Mouse (Mus musculus): Measurements from ENCODE around the gene Ptprz1. TPM values are rescaled to one million over a fixed set of nuclear protein-coding genes. Genes with fewer than 3 reads are reported as not detected.
"Not testable (repeated sequence)": the region's sequence is repeated elsewhere in the genome, so short reads cannot be mapped to it uniquely, and the experiment has no call there.

Gene Ptprz1
- polyA plus RNA-seq, 1 experiment from 2014 or later = 67.8 TPM

GRCm38 (mm10) chr6:23055734-23056133, 180.4 kb downstream of the Ptprz1 start:
- Histone ChIP-seq H3K4me2 (ENCODE audit: low read length) (no peak overlapping the region), H3K4me3 (replicated peaks; ENCODE audit: low read depth, low read length) (no peak overlapping the region), H3K27me3 (ENCODE audit: control insufficient read depth, insufficient read depth, low read length) (no peaks in the 10 kb centered on the region), H3K36me3 (ENCODE audit: control insufficient read depth, insufficient read depth, low read length) (peaks cover 18% of the 10 kb centered on the region), H3K9me3 (ENCODE audit: control insufficient read depth, low read length) (no peaks in the 10 kb centered on the region), H3K4me1 (ENCODE audit: control insufficient read depth, insufficient read depth, low read length) (no peaks in the 10 kb centered on the region), H3K27ac (replicated peaks; ENCODE audit: low read depth, low read length) (no peak overlapping the region), H3K9ac (replicated peaks; ENCODE audit: low read length) (no peak overlapping the region)
- 0 out of 2 replicates have a peak, but pooled peaks have one; percentile 27 for ATAC-seq (ENCODE audit: low FRiP score, low TSS enrichment)
- WGBS = 92% methylated on average over 5 of the region's 5 CpGs
- DNase-seq = no peak

GRCm38 (mm10) chr6:23076060-23076459, 200.8 kb downstream of the Ptprz1 start:
- no peak for ATAC-seq (ENCODE audit: low FRiP score, low TSS enrichment)
- WGBS = 41% methylated on average over 2 of the region's 2 CpGs
- peak; percentile 3 for DNase-seq
- Histone ChIP-seq H3K4me1 (ENCODE audit: control insufficient read depth, insufficient read depth, low read length) (no peaks in the 10 kb centered on the region), H3K9ac (replicated peaks; ENCODE audit: low read length) (no peak overlapping the region), H3K27ac (replicated peaks; ENCODE audit: low read depth, low read length) (no peak overlapping the region), H3K4me2 (ENCODE audit: low read length) (no peak overlapping the region), H3K36me3 (ENCODE audit: control insufficient read depth, insufficient read depth, low read length) (no peaks in the 10 kb centered on the region), H3K4me3 (replicated peaks; ENCODE audit: low read depth, low read length) (no peak overlapping the region), H3K9me3 (ENCODE audit: control insufficient read depth, low read length) (no peaks in the 10 kb centered on the region), H3K27me3 (ENCODE audit: control insufficient read depth, insufficient read depth, low read length) (no peaks in the 10 kb centered on the region)

- ATAC-seq (ENCODE audit: low FRiP score, low TSS enrichment) = no peak
- Histone ChIP-seq H3K4me3 (replicated peaks; ENCODE audit: low read depth, low read length) (no peak overlapping the region), H3K4me2 (ENCODE audit: low read length) (no peak overlapping the region), H3K27me3 (ENCODE audit: control insufficient read depth, insufficient read depth, low read length) (no peaks in the 10 kb centered on the region), H3K27ac (replicated peaks; ENCODE audit: low read depth, low read length) (no peak overlapping the region), H3K4me1 (ENCODE audit: control insufficient read depth, insufficient read depth, low read length) (no peaks in the 10 kb centered on the region), H3K9ac (replicated peaks; ENCODE audit: low read length) (no peak overlapping the region), H3K9me3 (ENCODE audit: control insufficient read depth, low read length) (no peaks in the 10 kb centered on the region), H3K36me3 (ENCODE audit: control insufficient read depth, insufficient read depth, low read length) (no peaks in the 10 kb centered on the region)
- 89% methylated on average over 2 of the region's 2 CpGs for WGBS
- DNase-seq = no peak
Measured at GRCm38 (mm10) chr6:23078273-23078672, 203.0 kb downstream of the Ptprz1 start.

GRCm38 (mm10) chr6:23079991-23080680, 204.8 kb downstream of the Ptprz1 start:
- H3K4me3 ChIP-seq (replicated peaks; ENCODE audit: low read depth, low read length) = no peak overlapping the region
- H3K4me2 ChIP-seq (ENCODE audit: low read length) = no peak overlapping the region
- 79% methylated on average over 3 of the region's 3 CpGs for WGBS
- no peaks in the 10 kb centered on the region for H3K27me3 ChIP-seq (ENCODE audit: control insufficient read depth, insufficient read depth, low read length)
- no peak for ATAC-seq (ENCODE audit: low FRiP score, low TSS enrichment)
- H3K36me3 ChIP-seq (ENCODE audit: control insufficient read depth, insufficient read depth, low read length) = no peaks in the 10 kb centered on the region
- no peaks in the 10 kb centered on the region for H3K4me1 ChIP-seq (ENCODE audit: control insufficient read depth, insufficient read depth, low read length)
- no peak overlapping the region for H3K27ac ChIP-seq (replicated peaks; ENCODE audit: low read depth, low read length)
- no peak overlapping the region for H3K9ac ChIP-seq (replicated peaks; ENCODE audit: low read length)
- no peaks in the 10 kb centered on the region for H3K9me3 ChIP-seq (ENCODE audit: control insufficient read depth, low read length)
- DNase-seq = no peak

GRCm38 (mm10) chr6:23084587-23085421, 209.5 kb downstream of the Ptprz1 start:
- DNase-seq (no peak), ATAC-seq (ENCODE audit: low FRiP score, low TSS enrichment) (no peak)
- H3K27me3 ChIP-seq (ENCODE audit: control insufficient read depth, insufficient read depth, low read length) = no peaks in the 10 kb centered on the region
- WGBS = 91% methylated on average over 5 of the region's 5 CpGs
- no peak overlapping the region for H3K4me2 ChIP-seq (ENCODE audit: low read length)
- no peaks in the 10 kb centered on the region for H3K36me3 ChIP-seq (ENCODE audit: control insufficient read depth, insufficient read depth, low read length)
- H3K9ac ChIP-seq (replicated peaks; ENCODE audit: low read length) = no peak overlapping the region
- no peak overlapping the region for H3K4me3 ChIP-seq (replicated peaks; ENCODE audit: low read depth, low read length)
- H3K4me1 ChIP-seq (ENCODE audit: control insufficient read depth, insufficient read depth, low read length) = no peaks in the 10 kb centered on the region
- no peaks in the 10 kb centered on the region for H3K9me3 ChIP-seq (ENCODE audit: control insufficient read depth, low read length)
- H3K27ac ChIP-seq (replicated peaks; ENCODE audit: low read depth, low read length) = no peak overlapping the region

- not testable (repeated sequence) for H3K9me3 ChIP-seq (ENCODE audit: control insufficient read depth, low read length); H3K9ac ChIP-seq (replicated peaks; ENCODE audit: low read length); DNase-seq; H3K4me3 ChIP-seq (replicated peaks; ENCODE audit: low read depth, low read length); H3K27ac ChIP-seq (replicated peaks; ENCODE audit: low read depth, low read length); H3K36me3 ChIP-seq (ENCODE audit: control insufficient read depth, insufficient read depth, low read length); ATAC-seq (ENCODE audit: low FRiP score, low TSS enrichment); H3K4me2 ChIP-seq (ENCODE audit: low read length); H3K4me1 ChIP-seq (ENCODE audit: control insufficient read depth, insufficient read depth, low read length); H3K27me3 ChIP-seq (ENCODE audit: control insufficient read depth, insufficient read depth, low read length)
- 75% methylated on average over 4 of the region's 4 CpGs for WGBS
Measured at GRCm38 (mm10) chr6:23089292-23089691, 214.0 kb downstream of the Ptprz1 start.

GRCm38 (mm10) chr6:23090346-23091055, 215.2 kb downstream of the Ptprz1 start:
- H3K27ac ChIP-seq (replicated peaks; ENCODE audit: low read depth, low read length); H3K9ac ChIP-seq (replicated peaks; ENCODE audit: low read length); H3K27me3 ChIP-seq (ENCODE audit: control insufficient read depth, insufficient read depth, low read length); H3K9me3 ChIP-seq (ENCODE audit: control insufficient read depth, low read length); ATAC-seq (ENCODE audit: low FRiP score, low TSS enrichment); H3K4me1 ChIP-seq (ENCODE audit: control insufficient read depth, insufficient read depth, low read length); H3K4me2 ChIP-seq (ENCODE audit: low read length); H3K36me3 ChIP-seq (ENCODE audit: control insufficient read depth, insufficient read depth, low read length); H3K4me3 ChIP-seq (replicated peaks; ENCODE audit: low read depth, low read length); DNase-seq: not testable (repeated sequence)
- WGBS = 93% methylated on average over 11 of the region's 11 CpGs
